In genomic region chr17:64754142-64754863, GRCm38 (mm10) we compare ENCODE assay signal across 10 mouse cellular contexts.
DNase-seq lines count a peak whose midpoint lies in the region; ATAC-seq and TF ChIP-seq lines count a peak whose summit lies in the region.
"Had no signal": no experiment of that assay in that cellular context is flagged by ENCODE, and none has a peak within 500 bp of the region (broad histone marks: within the 10 kb centered on the region; RNA-seq: fewer than 3 reads in every experiment).

No protein-coding gene starts in this region.

- H3K36me3 ChIP-seq in heart, postnatal 0 days (replicated peaks; ENCODE audit: control insufficient read depth, insufficient read depth, low read length) = peaks cover 16% of the 10 kb centered on the region
- peaks cover 6% of the 10 kb centered on the region; the same call in 1 of the 2 replicates for H3K36me3 ChIP-seq in heart, embryonic 11.5 days (ENCODE audit: control insufficient read depth, insufficient read depth, low read length)

- H3K4me2 ChIP-seq in heart, postnatal 0 days (ENCODE audit: low read depth, low read length) = no peak overlapping the region
- no peak overlapping the region for H3K4me2 ChIP-seq in heart, embryonic 11.5 days
- H3K4me2 ChIP-seq: embryonic facial prominence, embryonic 12.5 days had no signal

- H3K4me3 ChIP-seq in heart, postnatal 0 days (ENCODE audit: low read depth, low read length) = no peak overlapping the region
- no peak overlapping the region for H3K4me3 ChIP-seq in heart, embryonic 11.5 days (ENCODE audit: low read depth, low read length)
- H3K4me3 ChIP-seq: embryonic facial prominence, embryonic 12.5 days; heart, embryonic 10.5 days had no signal

- no peaks in the 10 kb centered on the region for H3K27me3 ChIP-seq in heart, postnatal 0 days (ENCODE audit: control insufficient read depth, insufficient read depth, low read length)
- H3K27me3 ChIP-seq in heart, embryonic 11.5 days (ENCODE audit: control insufficient read depth, insufficient read depth, low read length) = no peaks in the 10 kb centered on the region
- H3K27me3 ChIP-seq: embryonic facial prominence, embryonic 12.5 days had no signal

- H3K4me1 ChIP-seq in heart, postnatal 0 days (ENCODE audit: control insufficient read depth, insufficient read depth) = no peaks in the 10 kb centered on the region
- H3K4me1 ChIP-seq in heart, embryonic 11.5 days (ENCODE audit: control insufficient read depth, insufficient read depth, low read length) = no peaks in the 10 kb centered on the region; the same call in 1 of the 2 replicates
- H3K4me1 ChIP-seq: embryonic facial prominence, embryonic 12.5 days; heart, embryonic 10.5 days had no signal

- no peak for ATAC-seq in heart, postnatal 0 days (ENCODE audit: insufficient read depth, low read depth)
- ATAC-seq in heart, embryonic 11.5 days (replicated peaks; ENCODE audit: insufficient number of reproducible peaks, low FRiP score, low TSS enrichment) = no peak
- peak; percentile 84 for ATAC-seq in CD4-positive, CD25-positive, alpha-beta regulatory T cell, adult 4 months
- no peak for ATAC-seq in erythroid progenitor cell, adult 5-6 weeks (replicated peaks; ENCODE audit: low FRiP score, poor library complexity, severe bottlenecking)

- TF ChIP-seq EP300 in heart, postnatal 0 days (IDR thresholded peaks at IDR 0.05; ENCODE audit: low read depth) = no peak

- peak overlapping the region; percentile 20; the same call in 1 of the 2 replicates for H3K27ac ChIP-seq in heart, postnatal 0 days (ENCODE audit: low read depth)
- no peak overlapping the region for H3K27ac ChIP-seq in heart, embryonic 11.5 days (ENCODE audit: low read depth, low read length)
- H3K27ac ChIP-seq: embryonic facial prominence, embryonic 12.5 days; heart, embryonic 10.5 days had no signal

- TF ChIP-seq CTCF in heart, postnatal 0 days (IDR thresholded peaks at IDR 0.05; ENCODE audit: low read depth) = no peak

- DNase-seq in heart, postnatal 0 days (ENCODE audit: low spot score) = no peak
- peak; percentile 36 for DNase-seq in c-Kit-positive CD71-negative TER-119-negative erythroid progenitor cells, embryonic 14.5 days (ENCODE audit: low read depth)
- peak; percentile 38 for DNase-seq in skeletal muscle tissue, adult 2 months (ENCODE audit: low read depth, low spot score)
- no peak for DNase-seq in gastrocnemius, postnatal 10 days
- no peak for DNase-seq in right cerebral cortex, postnatal 36 days (ENCODE audit: low spot score in 2 of 2)

- 70% methylated on average over 9 of the region's 9 CpGs for WGBS in heart, postnatal 0 days
- WGBS in heart, embryonic 11.5 days (ENCODE audit: insufficient replicate concordance) = 69% methylated on average over 9 of the region's 9 CpGs

- H3K9me3 ChIP-seq in heart, postnatal 0 days (replicated peaks; ENCODE audit: control insufficient read depth, low read length) = no peaks in the 10 kb centered on the region
- no peaks in the 10 kb centered on the region for H3K9me3 ChIP-seq in heart, embryonic 11.5 days (replicated peaks; ENCODE audit: control insufficient read depth, low read length)
- H3K9me3 ChIP-seq: embryonic facial prominence, embryonic 12.5 days; heart, embryonic 10.5 days had no signal

- H3K9ac ChIP-seq in heart, postnatal 0 days (replicated peaks; ENCODE audit: low read depth, low read length) = no peak overlapping the region
- no peak overlapping the region for H3K9ac ChIP-seq in heart, embryonic 11.5 days (ENCODE audit: low read depth, low read length)
- H3K9ac ChIP-seq: embryonic facial prominence, embryonic 12.5 days had no signal

Comparison
In these comparisons a context has a peak if more than half of its experiments do, and no peak if none do; other contexts are left out.
1. DNase-seq: peak in c-Kit-positive CD71-negative TER-119-negative erythroid progenitor cells, embryonic 14.5 days (single experiment) and skeletal muscle tissue, adult 2 months (single experiment); none in heart, postnatal 0 days (single experiment), gastrocnemius, postnatal 10 days (single experiment) and right cerebral cortex, postnatal 36 days (0 of 2).